Mouse (Mus musculus) left cerebral cortex, postnatal 25 days (tissue): ENCODE measurements around the gene Ly6g5b. TPM values are rescaled to one million over a fixed set of nuclear protein-coding genes. Genes with fewer than 3 reads are reported as not detected.

Experiments used
- DNase-seq, 2 experiments: peaks; one replicate each; pipeline ENCODE4 v3.0.0; 2022; ENCODE audit warnings: low spot score in 2 of 2, mixed read lengths in 1 of 2
- intact Hi-C: fragments of 180-260 bp; cut with DNase I; formaldehyde crosslinking; loops from one replicate; pipeline ENCODE4 v1.15.1; 2025
- total RNA-seq, 2 experiments: library from RNA; stranded (reverse); gene quantifications; 2 replicates each; pipeline ENCODE4 v1.2.3; 2021

Ly6g5b gene
- total RNA-seq, 2 experiments from 2014 or later, result 0.69 to 0.94 TPM

DNA sequence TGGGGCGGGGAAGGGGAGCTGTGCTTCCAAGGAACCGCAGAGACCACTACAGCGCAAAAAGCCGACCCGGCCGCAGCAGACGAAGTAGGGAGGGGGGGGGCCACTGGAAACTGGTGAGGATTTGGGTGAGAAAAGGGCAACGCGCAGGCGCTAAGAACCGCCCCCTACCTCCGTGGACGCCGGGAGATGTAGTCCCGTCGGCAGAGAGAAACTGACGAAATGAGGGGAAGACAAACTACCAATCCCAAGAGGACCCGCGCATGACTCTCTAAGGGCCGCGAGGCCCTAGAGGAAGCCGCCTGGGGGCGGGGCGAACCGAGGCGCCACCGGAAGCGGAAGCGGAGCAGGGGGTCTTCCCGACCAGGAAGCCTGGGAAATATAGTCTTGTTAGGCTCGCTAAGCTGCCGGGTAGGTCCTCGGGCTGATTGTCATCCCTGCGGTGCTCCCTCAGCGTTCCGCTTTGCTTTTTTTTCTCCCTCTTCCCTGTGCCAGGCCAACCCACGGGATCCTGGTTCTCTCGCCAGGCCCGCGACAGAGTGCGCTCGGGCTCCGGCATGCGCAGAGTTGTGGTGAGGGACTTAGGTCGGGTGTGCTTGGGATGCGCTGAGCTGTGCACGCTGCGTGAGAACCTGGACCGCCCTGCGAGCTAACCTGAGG lies 6.0 kb upstream of the Ly6g5b start, which contains the start of gene Gpank1:
Gene Gpank1 (plus strand): TSS at position 313 of the 657 bp plus-strand sequence.
- intact Hi-C loops, result loop anchor here (1.0 to 5.0 kb wide), 2 partner anchors 115 to 224 kb away; partner anchors contain the start of genes C2 and Ehmt2
- peak; percentile 97 to 100 for DNase-seq

DNA sequence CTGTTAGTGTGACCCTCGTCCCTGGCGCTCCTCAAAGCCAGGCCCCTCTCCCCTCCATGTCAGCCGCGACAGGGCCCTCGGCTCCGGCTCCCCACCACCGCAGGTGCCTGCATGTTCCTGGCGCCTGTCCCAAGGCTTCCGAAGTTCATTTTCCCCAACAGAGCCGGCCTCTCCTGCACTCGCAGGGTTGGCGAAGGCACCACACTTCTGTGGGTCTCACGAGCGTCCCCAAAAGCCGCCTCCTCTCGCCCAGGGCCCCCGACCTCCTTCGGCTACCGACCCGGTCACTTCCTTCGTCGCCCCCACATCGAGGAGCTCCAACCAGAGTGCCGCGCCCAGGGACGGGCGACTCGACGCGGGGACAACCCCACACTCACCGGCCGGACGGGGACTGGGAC lies 5.5 kb upstream of the Ly6g5b start:
- DNase-seq, result peak in 1 of 2 experiments; percentile 31
- intact Hi-C loops, result loop anchor here (1.0 to 5.0 kb wide), 2 partner anchors 116 to 223 kb away; partner anchors contain the start of genes C2 and Ehmt2

DNA sequence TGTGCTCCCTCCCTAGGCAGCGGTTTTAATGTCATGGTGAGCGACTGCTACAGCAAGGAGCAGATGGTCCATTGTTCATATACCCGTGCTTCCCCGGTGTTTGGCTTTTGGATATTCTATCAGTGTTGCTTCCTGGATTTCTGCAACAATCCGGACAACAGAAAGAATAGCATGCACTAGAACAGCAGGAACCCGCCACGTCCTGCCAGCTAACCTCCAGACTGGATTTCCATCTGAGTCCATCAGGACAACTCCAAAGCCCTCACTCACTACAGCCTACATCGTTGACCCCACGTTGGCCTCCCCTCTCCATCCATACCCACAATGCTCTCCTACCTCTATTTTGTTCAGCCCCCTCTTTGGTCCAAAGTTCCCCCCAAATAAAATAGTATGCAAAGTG lies 3.5 kb downstream of the Ly6g5b start:
- no peak for DNase-seq
- intact Hi-C loops, result no loop called here

DNA sequence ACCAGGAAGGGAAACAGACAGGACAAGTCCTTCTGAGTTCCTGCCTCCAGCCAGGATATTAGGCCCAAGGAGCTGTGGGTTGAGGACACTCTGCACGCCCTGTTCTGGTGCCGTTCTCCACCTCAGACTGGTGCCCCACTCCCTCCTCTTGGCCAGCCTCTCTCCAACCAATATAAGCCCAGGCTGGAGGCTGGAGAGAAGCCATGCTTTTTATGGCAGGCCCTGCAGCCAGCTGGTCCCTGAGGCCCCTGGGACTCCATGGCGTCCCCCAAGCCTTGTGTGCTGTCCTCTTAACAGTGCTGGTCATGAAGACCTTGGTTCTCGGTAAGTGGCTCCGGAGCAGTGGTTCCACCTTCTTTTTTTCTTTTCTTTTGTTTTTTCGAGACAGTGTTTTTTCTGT lies 7.1 kb downstream of the Ly6g5b start, which contains the start of gene Ly6g5c:
Gene Ly6g5c (plus strand): TSS at position 183 of the 400 bp plus-strand sequence.
- intact Hi-C loops, result no loop called here
- no peak for DNase-seq

DNA sequence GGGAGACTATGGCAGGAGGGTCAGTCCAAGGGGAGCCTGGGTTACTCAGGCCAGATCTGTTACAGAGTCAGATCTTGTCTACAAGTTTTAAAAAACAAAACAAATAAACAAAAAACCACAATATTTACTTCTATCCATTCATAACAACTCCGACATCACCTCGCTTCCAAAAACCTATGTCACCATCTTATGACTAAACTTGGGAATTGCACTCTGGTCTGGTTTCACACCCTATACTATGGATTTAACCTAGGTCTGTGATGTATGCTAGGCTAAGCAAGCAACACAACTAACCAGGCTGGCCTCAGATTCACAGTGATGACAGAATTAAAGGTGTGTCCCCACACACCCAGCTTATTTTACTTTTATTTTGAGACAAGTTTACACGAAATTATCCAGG lies 8.7 kb downstream of the Ly6g5b start:
- DNase-seq, result no peak
- intact Hi-C loops, result loop anchor here (1.0 kb wide), 1 partner anchor 85 kb away; no protein-coding TSS in a partner anchor

DNA sequence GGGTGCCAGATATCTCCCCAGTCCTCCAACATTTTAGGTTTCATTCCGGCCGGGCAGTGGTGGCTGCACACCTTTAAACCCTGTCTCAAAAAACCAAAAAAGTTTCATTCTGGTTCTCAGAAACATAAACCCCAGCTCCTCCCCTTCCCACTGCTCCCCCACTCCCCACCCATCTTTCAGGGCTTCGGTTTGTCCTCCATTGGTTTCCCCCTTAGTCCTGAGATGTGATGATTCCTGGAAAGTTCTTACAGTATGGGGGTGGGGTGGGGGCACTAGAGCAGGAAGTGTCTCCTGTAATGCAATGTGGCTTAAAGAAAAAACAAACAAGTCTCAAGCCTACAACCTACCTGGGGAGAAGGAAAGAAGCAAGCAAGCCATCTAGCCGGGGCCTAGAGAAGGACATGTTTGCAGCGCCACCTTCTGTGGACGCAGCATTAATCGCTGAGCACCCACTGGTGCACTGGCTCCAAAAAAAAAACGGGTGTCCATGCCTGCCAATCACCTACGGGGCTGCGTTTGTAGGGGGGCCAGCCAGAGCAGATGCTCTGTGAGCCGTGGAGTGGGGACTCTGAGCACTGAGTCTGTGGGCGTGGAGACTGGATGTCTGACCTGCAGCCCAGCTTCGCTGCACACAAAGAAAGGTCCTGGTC lies 9.4 kb downstream of the Ly6g5b start:
- intact Hi-C loops, result loop anchor here (1.0 kb wide), 1 partner anchor 85 kb away; no protein-coding TSS in a partner anchor
- peak in 1 of 2 experiments; percentile 40 for DNase-seq

DNA sequence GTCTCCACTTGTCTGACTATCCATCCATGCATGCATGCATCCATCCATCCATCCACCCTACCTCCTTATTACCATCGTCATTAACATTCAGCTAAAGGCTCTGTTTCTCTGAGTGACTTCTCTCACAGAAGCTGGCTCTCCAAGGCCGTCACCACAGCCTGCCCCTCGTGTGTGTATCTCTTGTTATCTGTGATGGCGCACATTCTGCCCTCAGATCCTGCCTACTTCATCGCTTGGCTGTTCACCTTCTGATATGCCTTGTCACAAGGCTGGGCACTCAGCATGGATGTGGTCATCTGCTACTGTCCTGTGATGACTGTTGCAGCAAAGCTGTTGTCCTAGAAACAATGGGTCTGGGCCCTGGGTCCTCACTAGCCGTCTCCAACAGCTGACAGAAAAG lies 10.5 kb downstream of the Ly6g5b start:
- intact Hi-C loops, result no loop called here
- DNase-seq, result no peak

DNA sequence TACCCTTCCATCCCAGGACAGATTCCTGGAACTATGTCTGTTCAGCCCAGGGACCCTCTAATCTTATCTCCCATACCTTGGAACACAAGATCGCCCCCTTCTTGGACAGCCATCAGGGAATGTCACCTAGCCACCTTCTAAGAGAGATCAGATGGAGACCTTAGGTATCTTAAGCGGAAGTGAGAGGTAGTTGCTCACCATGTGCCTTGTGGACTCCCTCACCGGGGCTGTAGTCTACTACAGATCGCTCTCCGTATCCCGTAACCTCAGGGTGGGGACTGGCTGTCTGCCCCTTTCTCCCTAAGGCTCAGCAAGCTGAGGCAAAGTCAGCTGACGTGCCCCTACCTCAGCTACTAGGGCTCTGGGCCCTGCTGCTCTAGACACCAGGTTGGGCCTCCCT lies 11.1 kb downstream of the Ly6g5b start:
- intact Hi-C loops, result no loop called here
- DNase-seq, result no peak

DNA sequence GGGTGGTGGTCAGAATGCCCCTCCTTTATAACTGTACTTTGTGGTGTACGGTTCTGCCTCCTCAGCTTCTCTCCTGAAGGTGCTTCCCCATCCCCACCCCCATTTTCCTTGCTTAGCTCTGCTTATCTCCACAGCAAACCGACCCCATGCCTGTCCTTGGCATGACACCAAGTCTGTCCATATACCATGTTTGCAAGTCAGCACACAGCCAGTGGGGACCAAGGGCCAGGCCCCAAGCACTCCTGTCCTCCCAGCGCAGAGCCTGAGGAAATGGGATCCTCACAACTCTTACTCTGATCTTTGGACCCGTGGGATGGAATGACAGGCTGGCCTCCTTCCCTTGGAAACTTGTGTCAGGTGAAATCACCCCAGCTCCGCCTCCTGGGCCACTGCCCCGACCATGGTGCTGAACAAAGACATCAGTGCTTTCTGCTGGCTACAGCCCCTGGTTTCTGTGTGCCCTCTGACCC lies 12.0 kb downstream of the Ly6g5b start:
- intact Hi-C loops, result no loop called here
- DNase-seq, result no peak

DNA sequence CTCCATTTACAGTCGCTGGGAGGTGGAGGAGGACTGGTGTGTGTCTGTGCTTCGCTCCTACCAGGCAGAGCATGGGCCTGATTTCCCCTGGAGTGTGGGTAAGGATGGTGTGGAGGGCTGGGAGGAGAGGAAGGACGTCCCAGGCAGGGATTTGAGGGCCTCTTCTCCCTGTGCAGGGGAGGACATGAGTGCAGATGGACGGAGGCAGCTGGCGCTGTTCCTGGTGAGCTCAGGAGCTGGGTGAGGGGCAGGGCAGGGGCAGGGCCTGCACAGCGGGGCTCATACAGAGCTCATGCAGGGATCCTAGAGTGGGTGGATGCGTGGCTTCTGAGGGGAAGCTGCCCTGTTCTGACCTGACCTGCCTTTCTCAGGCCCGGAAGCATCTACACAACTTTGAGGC lies 12.9 kb downstream of the Ly6g5b start:
- intact Hi-C loops, result no loop called here
- no peak for DNase-seq

DNA sequence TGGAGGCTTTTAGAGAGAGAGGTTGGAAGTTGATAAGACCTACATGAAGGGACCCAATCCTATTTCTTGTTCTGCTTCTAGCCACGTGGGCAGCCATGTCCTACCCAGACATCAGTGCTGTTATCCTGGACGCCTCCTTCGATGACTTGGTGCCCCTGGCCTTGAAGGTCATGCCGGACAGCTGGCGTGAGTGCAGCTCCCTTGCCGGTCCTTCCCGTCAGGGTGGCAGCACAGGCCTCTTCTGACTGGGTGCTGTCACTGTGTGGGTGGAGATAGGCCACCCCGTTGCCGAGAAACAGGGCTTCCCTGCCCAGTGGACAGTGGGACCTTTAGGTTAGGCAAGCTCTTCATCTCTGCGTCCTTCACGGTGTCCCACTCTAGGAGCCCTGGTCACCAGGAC lies 14.1 kb downstream of the Ly6g5b start:
- DNase-seq, result no peak
- intact Hi-C loops, result no loop called here

DNA sequence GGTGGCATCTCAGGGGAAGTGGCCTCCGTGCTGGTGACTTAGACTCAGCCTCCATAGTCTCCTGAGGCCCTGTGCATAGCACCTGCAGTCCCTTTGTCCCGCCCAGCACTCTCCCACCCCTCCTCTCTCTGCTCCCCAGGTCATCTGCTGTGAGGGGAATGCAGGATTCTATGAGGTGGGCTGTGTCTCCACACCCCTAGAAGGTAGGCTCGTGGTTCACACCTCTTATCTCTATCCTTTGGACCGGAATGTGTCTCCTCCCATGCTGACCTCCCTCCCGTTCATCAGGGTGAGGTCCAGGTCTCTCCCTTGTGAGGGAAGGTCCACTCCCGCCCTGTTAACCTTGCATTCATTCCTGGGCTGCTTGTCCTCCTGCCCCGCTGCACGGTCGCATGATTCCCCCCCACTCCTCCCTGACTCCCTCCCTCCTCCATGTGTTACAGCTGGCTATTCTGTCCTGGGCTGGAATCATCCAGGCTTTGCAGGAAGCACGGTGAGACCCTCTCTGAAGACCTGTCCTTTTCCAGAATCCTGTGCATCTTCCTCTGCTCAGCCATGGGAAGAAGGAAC lies 14.9 kb downstream of the Ly6g5b start:
- no peak for DNase-seq
- intact Hi-C loops, result no loop called here

DNA sequence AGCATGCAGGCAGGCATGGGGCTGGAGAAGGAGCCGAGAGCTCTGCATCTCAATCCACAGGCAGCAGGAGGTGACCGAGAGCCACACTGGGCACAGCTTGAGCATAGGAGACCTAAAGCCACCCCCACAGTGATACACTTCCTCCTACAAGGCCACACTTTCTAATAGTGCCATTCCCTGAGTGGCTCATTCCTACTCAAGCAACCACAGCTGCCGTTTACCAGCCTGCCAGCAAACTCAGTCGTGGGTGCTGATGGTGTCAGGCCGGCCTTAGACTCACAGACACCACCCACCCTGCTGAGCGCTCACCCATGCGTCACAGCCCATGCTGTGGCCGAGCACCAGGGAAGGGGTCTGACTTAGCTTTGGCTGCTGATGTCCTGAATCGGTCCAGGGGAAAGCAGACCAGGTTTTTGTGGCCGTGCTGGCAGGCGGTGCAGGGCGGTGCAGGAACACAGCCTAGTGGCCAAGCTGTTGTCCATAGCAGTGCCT lies 18.0 kb downstream of the Ly6g5b start:
- intact Hi-C loops, result no loop called here
- DNase-seq, result peak; percentile 41 to 82

DNA sequence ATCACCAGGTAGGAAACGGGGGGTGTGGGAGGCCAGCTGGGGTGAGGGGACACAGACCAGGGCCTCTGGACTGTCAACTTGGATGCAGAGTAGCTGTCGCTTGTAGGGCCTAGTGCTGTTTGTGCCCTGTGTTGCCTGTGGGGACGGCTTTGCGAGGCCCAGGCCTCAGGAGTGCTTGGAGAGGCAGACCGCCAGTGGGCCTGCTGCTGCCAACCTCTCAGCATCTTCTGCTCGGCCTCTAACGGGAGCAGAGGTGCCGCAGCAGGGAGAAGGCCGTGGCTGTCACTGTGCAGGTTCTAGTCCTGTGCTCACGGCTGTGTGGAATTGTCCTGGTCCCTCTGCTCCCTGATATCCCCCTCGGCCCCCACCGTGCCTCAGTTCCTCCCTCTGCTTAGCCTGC lies 18.6 kb downstream of the Ly6g5b start:
- intact Hi-C loops, result no loop called here
- DNase-seq, result no peak

DNA sequence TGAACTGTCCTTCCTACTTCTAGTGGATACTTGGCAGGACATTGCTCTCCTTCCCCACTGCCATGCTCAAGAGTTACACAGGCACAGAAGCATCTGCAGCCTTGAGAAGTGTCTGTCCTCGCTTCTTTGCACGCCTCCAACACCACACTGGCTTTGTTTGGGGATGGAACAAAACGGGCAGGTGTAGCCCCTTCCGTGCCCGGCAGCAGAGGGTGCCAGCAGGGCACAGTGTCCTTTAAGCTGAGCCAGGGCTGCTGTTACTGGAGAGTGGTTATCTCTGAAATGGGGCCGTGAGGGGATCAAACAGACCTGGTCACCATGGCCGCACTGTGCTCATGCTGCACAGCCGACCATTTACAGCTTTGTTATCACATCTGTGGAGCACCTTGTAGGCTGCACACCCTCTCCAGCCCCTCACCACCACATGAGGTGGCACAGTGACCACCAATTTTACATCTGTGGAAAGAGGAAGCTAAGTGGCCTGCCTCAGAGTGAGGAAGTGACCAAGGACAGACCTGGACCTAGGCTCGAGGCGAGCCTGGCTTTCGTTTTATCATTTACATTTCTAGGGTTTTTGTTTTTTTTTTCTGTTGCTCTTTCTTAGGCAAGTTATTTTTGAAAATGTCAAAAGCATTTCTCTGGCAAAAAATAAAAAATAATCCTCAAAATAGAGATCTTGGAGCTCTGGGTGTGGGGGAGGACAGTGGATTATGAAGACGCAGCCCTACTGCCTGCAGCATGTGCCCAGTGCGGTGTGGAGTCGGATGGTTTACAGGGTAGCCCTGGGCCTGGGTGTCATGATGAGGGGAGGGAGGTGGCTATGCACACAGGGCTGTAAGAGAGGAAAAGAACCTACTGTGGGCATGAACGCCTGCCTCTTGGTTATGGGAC lies 20.5 kb downstream of the Ly6g5b start:
- peak in 1 of 2 experiments; percentile 63 for DNase-seq
- intact Hi-C loops, result no loop called here

DNA sequence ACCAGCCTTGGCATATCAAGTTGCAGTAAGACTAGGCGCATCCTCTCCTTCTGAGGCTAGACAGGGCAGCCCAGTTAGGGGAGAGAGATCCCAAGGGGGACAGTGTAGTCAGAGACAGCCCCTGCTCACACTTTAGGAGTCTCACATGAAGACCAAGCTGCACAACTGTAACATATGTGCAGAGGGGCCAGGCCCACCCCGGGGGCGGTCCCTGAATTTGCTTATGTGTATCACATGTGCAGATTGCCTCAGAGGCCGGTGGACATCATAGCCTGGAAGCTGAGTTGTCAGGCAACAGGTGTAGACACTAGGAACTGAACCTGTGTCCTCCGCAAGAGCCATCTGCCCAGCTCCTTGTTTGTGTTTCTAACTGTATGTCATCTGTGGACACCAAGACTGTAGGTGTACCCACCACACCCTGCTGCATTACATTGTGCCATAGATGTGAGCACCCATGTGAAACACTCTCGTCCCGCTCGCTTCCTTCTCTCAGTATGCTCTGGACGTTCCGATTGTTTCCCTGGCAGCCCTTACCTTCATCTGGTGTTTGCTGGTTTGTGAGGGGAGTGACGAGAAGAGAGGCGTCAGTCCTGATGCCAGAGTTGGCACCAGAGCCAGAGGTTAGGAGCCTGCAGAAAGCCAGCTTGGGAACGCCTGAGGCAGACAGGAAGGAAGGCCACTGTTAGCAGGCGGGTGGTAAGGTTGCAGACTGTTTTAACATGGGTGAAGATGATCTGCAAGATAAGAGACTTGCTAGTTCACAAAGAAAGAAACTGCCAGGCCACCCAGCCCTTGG lies 22.6 kb downstream of the Ly6g5b start:
- intact Hi-C loops, result no loop called here

DNA sequence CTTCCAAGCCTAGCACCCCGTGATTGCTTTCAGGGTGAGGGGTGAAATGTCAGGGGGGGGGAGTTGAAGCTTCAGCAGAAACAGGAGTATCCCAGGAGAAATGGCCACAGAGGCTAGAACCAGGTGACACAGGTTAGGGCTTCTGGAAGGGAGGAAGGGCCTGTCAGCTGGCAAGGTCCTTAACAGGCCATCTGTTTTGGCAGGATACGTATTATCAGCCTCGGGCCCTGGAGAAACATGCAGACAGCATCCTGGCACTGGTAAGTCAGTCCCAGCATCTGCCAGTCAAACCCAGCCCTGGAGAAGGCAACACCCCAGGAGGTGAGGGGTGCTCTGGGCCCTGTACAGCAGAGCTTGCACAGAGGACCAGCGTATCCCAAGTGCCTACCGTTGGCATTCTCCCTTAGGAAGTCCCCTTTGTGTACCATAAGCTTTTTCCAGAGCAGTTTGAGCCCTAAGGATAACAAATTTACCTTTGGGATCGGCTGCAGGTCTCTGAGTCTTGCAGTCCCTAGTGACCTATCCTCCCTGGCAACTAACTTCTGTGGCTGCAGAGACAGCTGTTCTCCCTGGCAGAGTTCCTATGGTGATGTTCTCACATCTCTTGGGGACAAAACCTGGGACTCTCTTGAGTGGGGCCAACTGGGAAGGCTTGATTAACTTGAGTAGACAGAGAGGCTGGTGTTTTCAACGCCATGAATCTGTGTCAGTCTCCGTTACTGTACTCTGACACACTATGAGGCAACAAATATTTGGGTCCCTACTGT lies 24.9 kb downstream of the Ly6g5b start:
- no peak for DNase-seq
- intact Hi-C loops, result no loop called here

More for the DNA sequence above, 22.6 kb downstream of the Ly6g5b start:
- DNase-seq, result no peak
